Mouse (Mus musculus) lung, postnatal 25 days (tissue): ENCODE data around the gene Ppp2r5e.

Source experiments
- DNase-seq: peaks from one replicate; pipeline ENCODE4 v3.0.0; 2022; ENCODE audit warnings: low spot score

Ppp2r5e gene

GRCm38 (mm10) chr12:75596154-75597002 lies at the start of gene Ppp2r5e:
Gene Ppp2r5e, minus strand, starts transcription at chr12:75596245.
- DNase-seq, result peak; percentile 99

DNA sequence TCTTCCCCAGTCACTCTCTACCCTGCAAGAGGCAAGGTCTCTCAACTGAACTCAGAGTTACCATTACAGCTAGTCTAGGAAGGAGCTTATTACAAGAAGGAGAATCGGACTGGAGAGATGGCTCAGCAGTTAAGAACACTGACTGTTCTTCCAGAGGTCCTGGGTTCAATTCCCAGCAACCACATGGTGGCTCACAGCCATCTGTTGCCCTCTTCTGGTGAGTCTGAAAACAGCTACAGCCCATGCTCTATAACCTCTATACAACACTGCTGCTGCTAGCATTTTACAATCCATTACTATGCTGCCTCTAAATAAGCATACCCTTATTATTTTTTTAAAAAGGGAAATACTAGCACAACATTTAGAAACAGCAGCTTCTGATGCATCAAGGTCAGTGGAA lies 49.7 kb upstream of the Ppp2r5e start:
- no peak for DNase-seq

DNA sequence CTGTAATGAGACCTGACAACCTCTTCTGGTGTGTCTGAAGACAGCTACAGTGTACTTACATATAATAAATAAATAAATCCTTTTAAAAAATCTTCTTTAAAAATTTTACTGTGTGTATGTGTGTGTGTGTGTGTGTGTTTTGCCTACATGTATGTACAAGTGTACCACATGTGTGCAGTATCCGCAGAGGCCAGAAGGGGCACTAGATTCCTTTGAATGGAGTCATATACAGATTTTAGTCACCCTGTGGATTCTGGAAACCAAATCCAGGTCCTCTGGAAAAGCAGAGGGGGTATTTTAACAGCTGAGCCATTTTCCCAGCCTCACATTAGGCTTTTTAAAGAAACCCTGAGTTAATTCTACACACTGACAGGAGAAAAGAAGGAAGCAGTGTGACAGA lies 45.7 kb upstream of the Ppp2r5e start:
- no peak for DNase-seq

DNA sequence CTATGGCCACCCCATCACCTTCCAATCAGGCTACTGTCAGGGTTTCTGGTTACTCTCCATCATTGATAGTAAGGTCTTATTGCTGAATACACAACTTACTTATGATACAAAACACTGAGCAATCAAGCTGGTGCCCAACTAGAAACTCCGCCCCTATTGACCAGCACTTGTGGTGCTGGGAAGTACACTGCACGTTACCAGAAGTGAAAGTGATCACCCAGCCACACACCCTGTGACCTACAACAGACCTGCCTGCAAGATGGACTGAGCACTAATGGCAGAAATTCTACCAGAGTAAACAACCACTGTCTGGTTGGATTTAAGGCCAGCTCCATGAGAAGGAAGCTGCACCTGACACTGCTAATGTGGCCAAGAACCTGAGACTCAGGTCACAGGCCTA lies 42.3 kb upstream of the Ppp2r5e start:
- no peak for DNase-seq

GRCm38 (mm10) chr12:75637103-75637502 lies 41.1 kb upstream of the Ppp2r5e start:
- DNase-seq, result no peak

- no peak for DNase-seq
Measured at GRCm38 (mm10) chr12:75635771-75636430, 39.9 kb upstream of the Ppp2r5e start.

DNA sequence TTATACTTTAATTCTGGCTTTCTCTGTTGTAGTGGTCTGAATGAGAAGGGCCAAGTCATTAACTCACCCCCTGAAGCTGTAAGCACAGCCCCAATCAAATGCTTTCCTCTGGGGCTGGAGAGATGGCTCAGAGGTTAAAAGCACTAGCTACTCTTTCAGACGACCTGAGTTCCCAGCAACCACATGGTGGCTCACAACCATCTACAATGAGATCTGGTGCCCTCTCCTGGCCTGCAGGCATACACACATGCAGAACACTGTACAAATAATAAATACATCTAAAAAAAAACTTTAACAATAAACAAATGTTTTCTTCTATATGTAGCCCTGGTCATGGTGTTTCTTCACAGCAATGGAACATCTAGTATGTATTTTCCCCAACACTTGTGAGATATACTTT lies 33.6 kb upstream of the Ppp2r5e start:
- DNase-seq, result no peak

DNA sequence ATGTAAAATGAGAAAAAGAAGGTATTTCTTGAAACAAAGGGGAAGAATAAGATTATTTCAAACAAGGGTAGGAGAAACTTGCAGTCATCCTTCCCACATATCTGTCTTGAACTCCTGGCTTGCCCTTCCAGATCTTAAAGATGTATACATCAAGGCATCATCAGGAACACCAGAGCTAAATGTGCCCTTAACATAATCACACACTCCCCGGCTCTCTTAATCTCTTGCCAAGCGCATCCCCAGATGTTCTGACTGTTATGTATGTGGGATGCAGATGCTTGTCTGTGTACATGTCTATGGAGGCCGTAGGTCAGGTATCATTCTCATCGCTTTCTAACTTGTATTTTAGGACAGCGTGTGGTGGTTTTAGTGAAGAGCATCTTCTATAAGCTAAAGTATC lies 27.2 kb upstream of the Ppp2r5e start:
- no peak for DNase-seq

- no peak for DNase-seq
Measured at GRCm38 (mm10) chr12:75622835-75623234, 26.8 kb upstream of the Ppp2r5e start.

DNA sequence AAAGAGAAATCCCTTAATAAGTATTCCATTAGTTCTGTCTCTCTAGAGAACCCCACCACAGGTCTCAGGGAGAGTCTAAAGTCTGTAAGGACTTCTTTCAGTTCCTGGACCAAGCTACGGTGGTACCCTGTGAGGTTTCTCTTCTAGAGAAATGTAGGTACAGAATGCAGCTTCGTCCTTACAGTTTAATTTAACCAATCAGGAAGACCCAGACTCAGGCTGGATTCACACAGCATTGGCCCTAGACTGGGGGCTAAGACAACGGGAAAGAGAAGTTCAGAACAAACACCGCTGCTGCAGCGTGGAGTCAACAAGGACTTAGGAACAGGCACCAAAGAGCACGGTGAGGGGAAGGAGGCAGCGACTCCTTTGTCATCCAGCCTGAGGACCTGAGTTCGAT lies 20.8 kb upstream of the Ppp2r5e start:
- DNase-seq, result no peak

- no peak for DNase-seq
Measured at GRCm38 (mm10) chr12:75616158-75616791, 20.2 kb upstream of the Ppp2r5e start.

- DNase-seq, result no peak
Measured at GRCm38 (mm10) chr12:75615556-75615955, 19.5 kb upstream of the Ppp2r5e start.

- no peak for DNase-seq
Measured at GRCm38 (mm10) chr12:75612711-75613110, 16.7 kb upstream of the Ppp2r5e start.

GRCm38 (mm10) chr12:75599490-75599889 lies 3.4 kb upstream of the Ppp2r5e start:
- DNase-seq, result no peak

DNA sequence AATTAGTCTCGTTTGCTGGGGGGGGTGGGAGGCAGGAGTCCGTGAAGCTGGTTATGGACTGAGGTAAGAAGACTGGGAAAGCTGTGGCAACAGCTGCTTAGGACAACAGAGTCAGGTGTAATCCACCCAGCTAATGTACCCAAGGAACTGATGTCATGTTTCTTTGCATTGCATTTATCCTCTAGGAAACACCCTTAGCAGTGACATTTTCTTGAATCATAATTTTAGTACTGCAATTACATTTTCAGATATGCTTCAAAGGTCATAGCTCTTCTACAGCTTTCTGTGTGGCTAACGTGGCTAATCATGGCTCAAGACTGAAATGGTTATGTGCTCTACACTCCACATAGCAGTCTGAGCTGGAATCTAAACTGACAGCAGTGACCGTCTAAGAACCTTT lies 2.9 kb upstream of the Ppp2r5e start:
- no peak for DNase-seq

DNA sequence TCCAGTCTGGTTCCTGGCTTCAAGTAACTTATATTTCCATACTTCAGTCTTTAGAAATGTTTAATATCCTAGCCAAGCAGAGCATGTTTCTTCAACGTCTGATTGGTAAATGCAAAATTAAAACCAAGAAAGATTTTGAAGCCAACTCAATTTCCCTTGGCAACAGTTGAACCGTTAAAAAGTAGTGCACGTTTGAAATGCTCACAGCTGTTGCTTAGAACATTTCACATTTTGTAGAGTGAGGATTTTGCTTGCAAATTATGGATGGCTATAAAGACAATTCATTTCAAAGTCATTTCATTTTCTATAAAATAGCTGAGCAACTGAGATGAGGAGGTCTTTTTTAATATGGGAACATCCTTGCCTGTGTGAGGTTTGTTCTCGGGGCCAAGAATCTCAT lies 1.7 kb upstream of the Ppp2r5e start:
- DNase-seq, result no peak

DNA sequence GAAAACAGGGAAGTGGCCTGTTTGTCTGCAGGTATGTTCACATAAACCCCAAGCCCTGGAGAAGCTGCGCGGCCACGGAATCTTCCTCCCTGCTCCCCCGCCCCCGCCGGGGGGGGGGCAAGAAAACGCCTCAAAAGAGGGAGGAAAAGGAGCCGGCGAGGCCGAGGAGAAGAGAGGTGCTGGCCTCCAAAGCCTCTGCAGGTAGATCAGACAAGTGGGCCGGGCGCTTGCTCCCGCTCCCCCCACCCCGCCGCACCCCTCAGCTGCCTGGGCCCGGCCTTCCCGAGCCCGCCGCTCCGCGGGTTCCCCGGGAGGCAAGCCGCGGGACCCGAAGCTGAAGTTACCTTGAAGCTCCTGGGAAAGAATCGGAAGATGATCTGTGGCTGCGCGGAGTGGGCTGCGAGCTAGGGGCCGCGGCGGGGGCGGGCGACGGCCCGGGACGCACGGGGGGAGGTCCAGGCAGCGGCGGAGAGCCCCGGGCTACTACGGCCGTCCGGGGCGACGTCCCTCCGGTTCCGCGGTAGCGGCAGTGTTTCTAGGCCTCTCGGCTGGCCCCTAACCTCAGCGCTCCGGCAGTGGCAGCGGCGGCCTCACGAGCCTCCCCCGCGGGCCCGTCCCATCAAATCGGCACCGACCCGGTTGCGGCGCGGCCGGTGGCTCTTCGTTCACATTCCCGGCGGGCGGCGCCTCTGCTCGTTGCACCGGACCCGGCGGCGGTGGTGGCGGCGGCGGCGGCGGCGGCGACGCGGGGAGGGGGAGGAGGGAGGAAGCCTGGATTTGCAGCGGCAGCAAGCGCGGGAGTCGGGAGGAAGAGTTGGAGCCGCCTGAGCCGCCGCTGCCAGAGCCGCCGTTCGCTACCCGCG lies 523 bp downstream of the Ppp2r5e start:
- DNase-seq, result peak; percentile 10

DNA sequence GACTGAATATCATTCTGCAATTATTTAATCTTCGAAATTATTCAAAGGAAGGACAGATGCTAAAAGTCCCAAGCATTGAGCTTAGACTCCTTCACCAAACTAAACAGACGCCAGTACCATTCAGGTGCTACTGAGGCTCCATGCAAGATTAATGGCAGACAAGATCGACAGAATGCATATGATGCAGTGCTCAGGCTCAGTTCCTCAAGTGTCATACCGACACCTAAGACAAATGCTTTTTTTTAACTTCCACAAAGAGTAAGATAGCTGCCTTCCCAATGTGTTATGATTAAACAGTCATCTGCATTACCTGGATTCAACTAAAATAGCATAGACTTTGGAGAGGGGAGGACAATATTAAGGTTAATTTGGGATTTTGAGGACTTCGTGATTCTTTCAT lies 1.6 kb downstream of the Ppp2r5e start:
- no peak for DNase-seq

DNA sequence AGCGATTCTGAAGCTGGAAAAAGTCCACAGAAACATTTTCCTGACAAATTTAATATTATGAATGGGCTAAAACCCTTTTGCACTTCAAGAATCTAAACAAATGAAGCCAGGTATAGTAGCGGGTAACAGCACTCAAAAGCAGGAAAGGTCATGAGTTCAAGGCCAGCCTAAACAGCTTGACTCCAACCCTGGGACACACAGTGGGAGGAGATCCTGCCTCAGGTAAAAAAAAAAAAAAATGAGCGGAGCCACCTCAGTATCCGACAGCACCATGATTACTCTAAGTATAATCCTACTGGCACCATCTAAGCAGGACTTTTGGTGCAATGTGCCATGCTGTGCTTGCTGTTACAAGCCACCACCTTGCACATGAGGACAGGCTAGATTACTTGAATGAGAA lies 2.2 kb downstream of the Ppp2r5e start:
- DNase-seq, result no peak

GRCm38 (mm10) chr12:75587501-75587900 lies 8.5 kb downstream of the Ppp2r5e start:
- no peak for DNase-seq

DNA sequence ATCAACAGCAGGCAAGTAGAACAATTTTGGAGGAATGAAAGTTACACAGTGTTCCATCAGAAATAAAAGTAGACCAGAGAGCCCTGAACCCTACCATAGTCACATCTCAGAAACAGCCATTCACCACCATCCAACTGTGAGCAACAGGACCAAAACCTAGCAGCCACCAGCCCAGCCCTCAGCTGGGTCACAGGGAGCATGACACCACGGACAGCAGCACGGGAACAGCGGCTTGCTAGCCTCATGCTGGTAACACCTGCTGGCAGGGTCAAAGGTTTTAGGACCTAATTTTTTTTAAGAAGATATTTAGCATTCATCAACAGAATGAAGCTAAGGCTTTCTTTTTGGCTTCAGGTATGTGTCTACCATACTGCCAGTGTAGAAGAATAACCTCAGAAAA lies 12.3 kb downstream of the Ppp2r5e start:
- DNase-seq, result no peak

DNA sequence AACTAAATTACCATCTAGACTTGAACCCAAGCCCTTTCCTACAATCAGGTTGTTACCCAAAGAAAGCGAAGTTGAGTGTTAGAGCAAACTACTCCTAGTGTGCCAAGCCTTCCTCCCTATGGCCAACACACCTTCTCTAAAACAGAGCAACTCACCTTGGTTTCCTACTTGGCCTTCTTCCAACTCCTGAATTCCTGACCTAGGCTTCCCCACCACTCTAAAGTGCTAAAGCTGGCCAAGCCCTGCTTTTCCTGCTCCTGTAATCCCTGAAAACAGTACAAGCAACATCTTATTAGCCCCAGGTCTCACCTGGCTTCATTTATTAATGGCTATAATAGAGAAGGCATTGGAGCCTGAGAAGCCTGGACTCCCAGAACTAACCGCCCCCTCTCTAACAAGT lies 17.0 kb downstream of the Ppp2r5e start:
- DNase-seq, result no peak
